11 mouse cellular contexts compared by ENCODE assay signal in genomic region chr5:74874691-74875090, GRCm38 (mm10).
DNase-seq lines count a peak whose midpoint lies in the region; ATAC-seq lines count a peak whose summit lies in the region.
"Had no signal": no experiment of that assay in that cellular context is flagged by ENCODE, and none has a peak within 500 bp of the region (broad histone marks: within the 10 kb centered on the region; RNA-seq: fewer than 3 reads in every experiment).

No protein-coding gene starts in this region.

- DNase-seq in gastrocnemius, adult 18-20 months (ENCODE audit: low spot score): peak; percentile 12
- no peak for DNase-seq in gastrocnemius, postnatal 36 days
- peak; percentile 33 for DNase-seq in NIH3T3 (ENCODE audit: low read depth)
- no peak for DNase-seq in layer of hippocampus, postnatal 25 days (ENCODE audit: extremely low spot score in 1 of 2, low spot score in 1 of 2)
- no peak for DNase-seq in urinary bladder, postnatal 10 days (ENCODE audit: low spot score)
- no peak for DNase-seq in frontal cortex, postnatal 36 days (ENCODE audit: low spot score in 2 of 2)
- DNase-seq: cerebellum, adult 9-10 months had no signal

- H3K4me2 ChIP-seq in intestine, embryonic 15.5 days (replicated peaks): no peak overlapping the region
- no peak overlapping the region for H3K4me2 ChIP-seq in lung, embryonic 16.5 days (ENCODE audit: low read depth, low read length)
- H3K4me2 ChIP-seq: neural tube, embryonic 13.5 days had no signal

- H3K4me3 ChIP-seq in intestine, embryonic 15.5 days (replicated peaks): no peak overlapping the region
- H3K4me3 ChIP-seq in lung, embryonic 16.5 days (ENCODE audit: low read length): no peak overlapping the region
- H3K4me3 ChIP-seq: megakaryocyte, embryonic 14.5 days; neural tube, embryonic 13.5 days had no signal

- no peaks in the 10 kb centered on the region for H3K36me3 ChIP-seq in intestine, embryonic 15.5 days
- no peaks in the 10 kb centered on the region for H3K36me3 ChIP-seq in lung, embryonic 16.5 days (ENCODE audit: control insufficient read depth, insufficient read depth, low read length)
- H3K36me3 ChIP-seq: neural tube, embryonic 13.5 days had no signal

- ATAC-seq in intestine, embryonic 15.5 days: no peak
- ATAC-seq in lung, embryonic 16.5 days (ENCODE audit: low read depth): peak; percentile 69

- 33% methylated on average over 6 of the region's 6 CpGs for WGBS in intestine, embryonic 15.5 days
- 9% methylated on average over 6 of the region's 6 CpGs for WGBS in lung, embryonic 16.5 days

- H3K4me1 ChIP-seq in intestine, embryonic 15.5 days (replicated peaks): peaks cover 22% of the 10 kb centered on the region
- H3K4me1 ChIP-seq in lung, embryonic 16.5 days (replicated peaks; ENCODE audit: control insufficient read depth, insufficient read depth, low read length): peaks cover 31% of the 10 kb centered on the region
- H3K4me1 ChIP-seq: megakaryocyte, embryonic 14.5 days had no signal

- H3K27me3 ChIP-seq in intestine, embryonic 15.5 days (replicated peaks): no peaks in the 10 kb centered on the region
- H3K27me3 ChIP-seq in lung, embryonic 16.5 days (ENCODE audit: control insufficient read depth, insufficient read depth, low read depth, low read length): no peaks in the 10 kb centered on the region
- H3K27me3 ChIP-seq: neural tube, embryonic 13.5 days had no signal

- H3K27ac ChIP-seq in intestine, embryonic 15.5 days: 0 out of 2 replicates have a peak overlapping the region, but pooled peaks have one; percentile 11
- H3K27ac ChIP-seq in lung, embryonic 16.5 days (ENCODE audit: low read length): peak overlapping the region; percentile 63
- H3K27ac ChIP-seq: neural tube, embryonic 13.5 days had no signal

- no peaks in the 10 kb centered on the region for H3K9me3 ChIP-seq in intestine, embryonic 15.5 days
- H3K9me3 ChIP-seq in lung, embryonic 16.5 days (ENCODE audit: control insufficient read depth, low read length): no peaks in the 10 kb centered on the region
- H3K9me3 ChIP-seq: megakaryocyte, embryonic 14.5 days; neural tube, embryonic 13.5 days had no signal

- intact Hi-C loops in gastrocnemius, postnatal 36 days (cut with DNase I): no loop called here

- no peak overlapping the region for H3K9ac ChIP-seq in intestine, embryonic 15.5 days
- no peak overlapping the region for H3K9ac ChIP-seq in lung, embryonic 16.5 days (ENCODE audit: low read length)
- H3K9ac ChIP-seq: neural tube, embryonic 13.5 days had no signal

Comparison
In these comparisons a context has a peak if more than half of its experiments do, and no peak if none do; other contexts are left out.
1. DNase-seq: peak in gastrocnemius, adult 18-20 months (single experiment) and NIH3T3 (single experiment); none in gastrocnemius, postnatal 36 days (0 of 2), layer of hippocampus, postnatal 25 days (0 of 2), urinary bladder, postnatal 10 days (single experiment) and frontal cortex, postnatal 36 days (0 of 2).